Mouse (Mus musculus) left cerebral cortex, adult 11 months (tissue): Measurements from ENCODE around the gene Lrig3.

Experiments
- DNase-seq: peaks from one replicate; pipeline ENCODE4 v3.0.0; 2022; ENCODE audit warnings: low spot score

Lrig3 gene

GRCm38 (mm10) chr10:126002818-126003506 is 37.0 kb downstream of the Lrig3 start:
- no peak for DNase-seq

GRCm38 (mm10) chr10:126003857-126004256 is 37.9 kb downstream of the Lrig3 start:
- DNase-seq = no peak

- no peak for DNase-seq
Measured at GRCm38 (mm10) chr10:126013667-126014066, 47.7 kb downstream of the Lrig3 start.

GRCm38 (mm10) chr10:126014673-126015072 is 48.7 kb downstream of the Lrig3 start:
- no peak for DNase-seq

- no peak for DNase-seq
Measured at GRCm38 (mm10) chr10:126015644-126016043, 49.7 kb downstream of the Lrig3 start.

- DNase-seq = no peak
Measured at GRCm38 (mm10) chr10:126019350-126019991, 53.5 kb downstream of the Lrig3 start.

- DNase-seq = no peak
Measured at GRCm38 (mm10) chr10:126028574-126029440, 62.8 kb downstream of the Lrig3 start.

- DNase-seq = no peak
Measured at GRCm38 (mm10) chr10:126029441-126030114, 63.6 kb downstream of the Lrig3 start.

- DNase-seq = no peak
Measured at GRCm38 (mm10) chr10:126056881-126057280, 90.9 kb downstream of the Lrig3 start.

- no peak for DNase-seq
Measured at GRCm38 (mm10) chr10:126062812-126063211, 96.8 kb downstream of the Lrig3 start.
